ENCODE assay signal across 26 mouse cellular contexts in genomic region chr11:91216158-91216557, GRCm38 (mm10).
"Had no signal": no experiment of that assay in that cellular context is flagged by ENCODE, and none has a peak within 500 bp of the region (broad histone marks: within the 10 kb centered on the region; RNA-seq: fewer than 3 reads in every experiment).

No protein-coding gene starts in this region.

- H3K36me3 ChIP-seq: heart, embryonic 13.5 days; heart, embryonic 15.5 days; hindbrain, embryonic 13.5 days; kidney, embryonic 15.5 days; limb, embryonic 13.5 days; limb, embryonic 15.5 days; liver, embryonic 12.5 days had no signal

- H3K27me3 ChIP-seq: heart, embryonic 13.5 days; heart, embryonic 15.5 days; hindbrain, embryonic 13.5 days; kidney, embryonic 15.5 days; limb, embryonic 13.5 days; limb, embryonic 15.5 days; liver, embryonic 12.5 days had no signal

- H3K9ac ChIP-seq: heart, embryonic 13.5 days; heart, embryonic 15.5 days; hindbrain, embryonic 13.5 days; kidney, embryonic 15.5 days; limb, embryonic 13.5 days; limb, embryonic 15.5 days; liver, embryonic 12.5 days; liver, embryonic 14.5 days had no signal

- ATAC-seq: hindbrain, postnatal 0 days; intestine, embryonic 16.5 days; liver, embryonic 12.5 days had no signal

- H3K9me3 ChIP-seq: heart, embryonic 13.5 days; heart, embryonic 15.5 days; hindbrain, embryonic 13.5 days; kidney, embryonic 15.5 days; limb, embryonic 15.5 days; liver, embryonic 12.5 days had no signal

- H3K27ac ChIP-seq: heart, adult 2 months; heart, embryonic 13.5 days; heart, embryonic 15.5 days; hindbrain, postnatal 0 days; kidney, embryonic 15.5 days; kidney, postnatal 0 days; limb, embryonic 13.5 days; limb, embryonic 15.5 days; liver, embryonic 12.5 days; liver, embryonic 14.5 days had no signal

- H3K4me3 ChIP-seq: heart, adult 2 months; heart, embryonic 13.5 days; heart, embryonic 15.5 days; hindbrain, embryonic 13.5 days; kidney, embryonic 15.5 days; limb, embryonic 13.5 days; limb, embryonic 15.5 days; liver, embryonic 12.5 days had no signal

- DNase-seq: gastrocnemius, postnatal 14 days; gastrocnemius, postnatal 36 days; heart, adult 11 months; heart, adult 2 months; heart, postnatal 14 days; heart, postnatal 36 days; kidney, adult 11 months; kidney, adult 2 months; kidney, adult 9 months; kidney, postnatal 14 days; kidney, postnatal 36 days; layer of hippocampus, adult 9-11 months; layer of hippocampus, postnatal 36 days; left cerebral cortex, postnatal 4 days had no signal

- H3K4me1 ChIP-seq: heart, embryonic 13.5 days; heart, embryonic 15.5 days; kidney, embryonic 15.5 days; limb, embryonic 13.5 days; limb, embryonic 15.5 days; liver, embryonic 12.5 days had no signal

- H3K4me2 ChIP-seq: heart, embryonic 11.5 days; heart, embryonic 13.5 days; heart, embryonic 15.5 days; hindbrain, embryonic 13.5 days; kidney, embryonic 15.5 days; limb, embryonic 13.5 days; limb, embryonic 15.5 days; liver, embryonic 12.5 days had no signal
